Mouse (Mus musculus) brain, adult 2 months (tissue): Measurements from ENCODE around the gene Pdk2.

Experiments
- DNase-seq: peaks from one replicate; pipeline ENCODE4 v3.0.0; 2011; ENCODE audit warnings: low read depth, low spot score

Gene Pdk2

GRCm38 (mm10) chr11:94988780-94989561 is 52.2 kb downstream of the Pdk2 start:
- DNase-seq: no peak

GRCm38 (mm10) chr11:94987851-94988250 is 53.3 kb downstream of the Pdk2 start:
- no peak for DNase-seq

GRCm38 (mm10) chr11:94987341-94987740 is 53.8 kb downstream of the Pdk2 start:
- no peak for DNase-seq

GRCm38 (mm10) chr11:94986435-94986834 is 54.7 kb downstream of the Pdk2 start:
- DNase-seq: no peak

GRCm38 (mm10) chr11:94985822-94986221 is 55.3 kb downstream of the Pdk2 start:
- DNase-seq: no peak

- DNase-seq: peak; percentile 72
Observed at GRCm38 (mm10) chr11:94985140-94985539, 56.0 kb downstream of the Pdk2 start.

- DNase-seq: no peak
Observed at GRCm38 (mm10) chr11:94979462-94980179, 61.5 kb downstream of the Pdk2 start.

GRCm38 (mm10) chr11:94978947-94979346 is 62.2 kb downstream of the Pdk2 start:
- DNase-seq: peak; percentile 99

GRCm38 (mm10) chr11:94978178-94978915 is 62.8 kb downstream of the Pdk2 start:
- no peak for DNase-seq
